Mouse (Mus musculus) neural tube, embryonic 11.5 days (tissue): ENCODE measurements at regions not wholly inside any gene's neighbourhood (a gene's known extent, or its start where the extent isn't known, plus 50 kb on each side); places are given as distances from the start of the nearest gene placed in this dataset.

Experiments used
- ATAC-seq: fragments of 200-750 bp; cut with Nextera tagmentation; 2 replicates; pipeline ENCODE4 v1.8.0; 2017; ENCODE audit warnings: moderate number of reproducible peaks, mild to moderate bottlenecking, moderate TSS enrichment, moderate library complexity; ENCODE audit not compliant: insufficient read depth, low FRiP score, low TSS enrichment
- DNase-seq: peaks from one replicate; pipeline ENCODE4 v3.0.0-alpha.2; 2015; ENCODE audit warnings: low spot score
- H3K27ac ChIP-seq: fragments of 300-500 bp; sonication (generic); 2 replicates; pipeline ENCODE4 v1.5.1; 2014; ENCODE audit warnings: low read depth, mild to moderate bottlenecking, low read length
- H3K27me3 ChIP-seq: fragments of 300-500 bp; sonication (generic); 2 replicates; pipeline ENCODE4 v1.6.1; 2014; ENCODE audit warnings: mild to moderate bottlenecking, low read length, mixed read lengths; ENCODE audit not compliant: control insufficient read depth, insufficient read depth
- H3K36me3 ChIP-seq: fragments of 300-500 bp; sonication (generic); 2 replicates; pipeline ENCODE4 v1.6.1; 2014; ENCODE audit warnings: mild to moderate bottlenecking, low read length, moderate library complexity, mixed read lengths; ENCODE audit not compliant: control insufficient read depth, insufficient read depth
- H3K4me1 ChIP-seq: fragments of 300-500 bp; sonication (generic); 2 replicates; pipeline ENCODE4 v1.6.1; 2014; ENCODE audit warnings: low read length, mixed read lengths; ENCODE audit not compliant: control insufficient read depth, insufficient read depth
- H3K4me2 ChIP-seq: fragments of 300-500 bp; sonication (generic); 2 replicates; pipeline ENCODE4 v1.6.1; 2014; ENCODE audit warnings: low read depth, mild to moderate bottlenecking, moderate library complexity
- H3K4me3 ChIP-seq: fragments of 300-500 bp; sonication (generic); 2 replicates; pipeline ENCODE4 v1.5.1; 2014; ENCODE audit warnings: low read depth, low read length
- H3K9ac ChIP-seq: fragments of 300-500 bp; sonication (generic); 2 replicates; pipeline ENCODE4 v1.6.1; 2014; ENCODE audit warnings: mild to moderate bottlenecking, low read length
- H3K9me3 ChIP-seq: fragments of 300-500 bp; sonication (generic); 2 replicates; pipeline ENCODE4 v1.6.1; 2016; ENCODE audit warnings: low read length; ENCODE audit not compliant: control insufficient read depth
- WGBS: fragments of 180-500 bp; shearing (Covaris S2); extraction: QIAGEN DNeasy Blood & Tissue Kit; methylation state at CpG from one replicate; pipeline ENCODE4 v1.1.7; 2014; 5-methylcytosine and 5-hydroxymethylcytosine counted together

DNA sequence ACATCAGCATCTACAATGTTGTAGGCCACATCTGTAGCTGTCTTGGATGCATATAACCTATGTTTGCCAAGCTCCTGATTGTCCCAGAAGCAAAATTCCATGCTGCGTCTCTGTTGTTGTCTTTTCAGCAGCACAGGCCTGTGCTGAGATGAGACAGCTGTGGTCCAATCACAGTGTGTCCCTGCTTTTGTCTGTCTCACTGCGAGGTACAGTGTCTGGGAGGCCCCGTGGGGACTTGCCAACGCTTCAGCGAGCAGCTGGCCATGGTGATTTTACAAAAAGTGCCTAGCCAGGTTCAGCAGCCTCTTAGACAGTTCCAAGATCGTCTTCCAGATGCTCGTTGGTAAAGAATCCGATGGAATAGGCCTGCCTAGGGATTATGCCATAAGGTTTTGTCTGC lies 114.6 kb upstream of the Mkln1 start:
- H3K9me3 ChIP-seq = no peaks in the 10 kb centered on the region
- H3K27me3 ChIP-seq = no peaks in the 10 kb centered on the region
- no peak overlapping the region for H3K9ac ChIP-seq
- ATAC-seq (no peak), DNase-seq (no peak)
- WGBS = 65% methylated on average over 8 of the region's 8 CpGs
- H3K36me3 ChIP-seq = no peaks in the 10 kb centered on the region
- H3K27ac ChIP-seq = no peak overlapping the region
- H3K4me2 ChIP-seq = no peak overlapping the region
- no peaks in the 10 kb centered on the region for H3K4me1 ChIP-seq
- no peak overlapping the region for H3K4me3 ChIP-seq

DNA sequence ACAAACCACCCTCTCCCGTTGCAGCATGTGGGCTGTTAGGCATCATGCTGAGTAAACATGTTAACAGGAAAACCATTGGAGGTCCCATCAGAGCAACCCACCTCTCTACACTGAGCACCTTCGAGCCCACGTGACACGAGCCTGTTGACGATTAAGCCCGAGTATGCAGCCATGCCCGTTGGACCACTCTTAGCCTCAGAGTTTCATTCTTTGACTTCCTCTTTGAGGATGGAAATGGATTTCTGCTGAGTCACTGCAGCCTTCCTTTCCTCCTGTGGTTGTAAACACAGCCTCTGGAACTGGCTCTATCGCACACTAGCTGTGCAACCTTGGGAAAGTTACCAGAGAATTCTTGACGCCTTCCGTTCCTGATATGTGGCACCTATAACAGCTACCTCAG lies 114.1 kb upstream of the Mkln1 start:
- DNase-seq (no peak), ATAC-seq (no peak)
- Histone ChIP-seq H3K27ac (no peak overlapping the region), H3K27me3 (no peaks in the 10 kb centered on the region), H3K9ac (no peak overlapping the region), H3K36me3 (no peaks in the 10 kb centered on the region), H3K9me3 (no peaks in the 10 kb centered on the region), H3K4me3 (no peak overlapping the region), H3K4me2 (no peak overlapping the region), H3K4me1 (no peaks in the 10 kb centered on the region)
- WGBS = 91% methylated on average over 10 of the region's 10 CpGs

DNA sequence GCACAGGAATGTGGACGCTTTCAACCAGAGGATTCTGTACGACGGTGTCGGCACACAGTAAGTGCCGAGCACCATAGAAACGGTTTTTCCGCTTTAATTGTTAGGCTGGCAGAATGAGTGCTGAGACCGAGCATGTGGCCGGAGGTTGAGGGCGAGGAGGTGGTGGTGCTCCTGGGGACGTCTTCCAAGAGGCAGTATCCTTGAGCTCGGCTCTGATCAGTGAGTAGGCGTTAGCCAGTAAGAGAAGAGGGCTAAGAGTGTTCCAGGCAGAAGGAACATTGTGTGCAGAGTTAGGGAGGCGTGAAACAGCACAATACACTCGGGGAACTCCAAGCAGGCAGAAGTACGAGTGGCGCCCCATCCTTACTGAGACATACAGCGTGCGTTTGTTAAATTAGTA lies 113.5 kb upstream of the Mkln1 start:
- H3K36me3 ChIP-seq = no peaks in the 10 kb centered on the region
- WGBS = 90% methylated on average over 19 of the region's 19 CpGs
- H3K9me3 ChIP-seq = no peaks in the 10 kb centered on the region
- H3K27ac ChIP-seq = no peak overlapping the region
- DNase-seq (no peak), ATAC-seq (no peak)
- no peaks in the 10 kb centered on the region for H3K4me1 ChIP-seq
- no peak overlapping the region for H3K4me3 ChIP-seq
- no peaks in the 10 kb centered on the region for H3K27me3 ChIP-seq
- no peak overlapping the region for H3K4me2 ChIP-seq
- H3K9ac ChIP-seq = no peak overlapping the region

DNA sequence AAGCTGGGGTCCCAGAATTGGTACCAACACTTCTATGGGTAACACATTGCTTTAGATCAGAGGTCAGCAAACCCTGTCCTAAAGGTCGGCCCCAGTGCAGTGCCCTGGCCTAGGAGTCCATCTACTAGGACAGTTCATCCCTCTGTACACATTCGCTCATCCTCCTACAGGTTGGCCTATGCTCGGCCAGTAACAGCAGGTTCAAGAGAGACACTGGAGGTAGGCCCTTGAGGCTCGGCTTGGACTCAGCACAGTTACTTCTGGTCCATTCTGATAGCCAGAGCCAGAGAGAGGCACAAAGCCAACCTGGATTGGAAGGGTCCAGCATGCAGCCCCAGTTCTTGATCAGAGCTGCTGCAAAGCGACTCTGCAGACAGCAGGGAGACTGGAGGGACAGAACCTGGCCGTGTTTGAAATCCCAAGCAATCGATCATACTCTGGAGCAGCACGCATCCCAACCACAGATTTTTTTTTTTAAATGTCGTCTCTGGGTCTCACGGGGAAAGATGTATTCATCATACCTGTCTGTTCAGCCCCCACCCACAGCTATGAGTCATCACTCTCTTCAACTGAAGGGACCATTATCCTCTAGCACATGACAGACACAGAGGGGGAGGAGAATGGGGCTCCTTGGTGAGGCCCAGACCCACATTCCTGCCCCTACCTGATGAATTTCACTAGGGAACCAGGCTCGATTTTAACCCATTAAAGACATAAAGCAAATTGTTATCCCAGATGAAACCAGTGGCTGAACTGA lies 112.4 kb upstream of the Mkln1 start:
- no peaks in the 10 kb centered on the region for H3K36me3 ChIP-seq
- DNase-seq (no peak), ATAC-seq (no peak)
- H3K27ac ChIP-seq = no peak overlapping the region
- no peaks in the 10 kb centered on the region for H3K4me1 ChIP-seq
- 90% methylated on average over 11 of the region's 11 CpGs for WGBS
- H3K27me3 ChIP-seq = no peaks in the 10 kb centered on the region
- no peak overlapping the region for H3K4me3 ChIP-seq
- H3K9ac ChIP-seq = no peak overlapping the region
- H3K4me2 ChIP-seq = no peak overlapping the region
- H3K9me3 ChIP-seq = no peaks in the 10 kb centered on the region

DNA sequence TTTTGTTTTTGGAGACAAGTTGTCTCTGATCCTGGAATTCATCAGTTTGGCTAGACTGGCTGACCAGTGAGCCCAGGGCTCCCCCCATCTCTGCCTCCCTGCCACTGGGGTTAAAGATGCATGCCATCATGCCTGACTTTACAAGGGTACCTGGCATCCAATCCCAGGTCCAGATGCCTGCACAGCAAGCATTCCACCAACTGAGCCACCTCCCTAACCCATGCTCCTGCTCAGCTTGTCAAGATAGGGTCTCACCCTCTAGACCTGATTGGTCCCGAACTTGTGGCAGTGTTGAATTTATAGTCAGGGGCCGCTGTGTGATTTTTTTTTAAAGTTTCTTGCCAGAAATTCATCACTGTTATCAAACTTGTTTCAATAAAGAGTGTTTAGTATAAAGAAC lies 111.4 kb upstream of the Mkln1 start:
- Histone ChIP-seq H3K4me1 (no peaks in the 10 kb centered on the region), H3K4me3 (no peak overlapping the region), H3K9ac (no peak overlapping the region), H3K4me2 (no peak overlapping the region), H3K27me3 (no peaks in the 10 kb centered on the region), H3K27ac (no peak overlapping the region), H3K9me3 (no peaks in the 10 kb centered on the region), H3K36me3 (no peaks in the 10 kb centered on the region)
- DNase-seq = no peak
- no peak for ATAC-seq
- WGBS = 86% methylated on average over 2 of the region's 2 CpGs

DNA sequence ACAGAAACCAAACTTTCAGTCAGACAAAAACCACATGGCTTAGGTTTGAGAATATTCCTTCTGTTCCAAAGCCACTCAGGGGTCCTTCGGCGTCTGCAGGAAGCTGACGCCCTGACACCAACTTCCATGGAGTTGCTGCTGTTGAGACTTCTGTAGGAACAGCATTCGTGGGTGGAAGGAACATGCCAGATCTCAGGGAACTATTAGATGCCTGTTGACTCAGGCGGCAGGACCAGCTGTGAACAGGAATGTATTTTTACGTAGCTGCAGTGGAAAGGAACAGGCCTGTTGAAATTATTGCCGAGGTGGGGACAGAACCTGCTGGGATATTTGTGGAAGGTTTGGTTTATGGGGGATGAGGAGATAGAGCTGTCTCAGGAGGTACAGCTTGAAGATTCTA lies 110.8 kb upstream of the Mkln1 start:
- H3K36me3 ChIP-seq = no peaks in the 10 kb centered on the region
- no peaks in the 10 kb centered on the region for H3K9me3 ChIP-seq
- no peaks in the 10 kb centered on the region for H3K4me1 ChIP-seq
- no peak for DNase-seq
- WGBS = 61% methylated on average over 7 of the region's 7 CpGs
- H3K9ac ChIP-seq = no peak overlapping the region
- no peak overlapping the region for H3K4me2 ChIP-seq
- ATAC-seq = no peak
- H3K4me3 ChIP-seq = no peak overlapping the region
- H3K27ac ChIP-seq = no peak overlapping the region
- H3K27me3 ChIP-seq = no peaks in the 10 kb centered on the region

DNA sequence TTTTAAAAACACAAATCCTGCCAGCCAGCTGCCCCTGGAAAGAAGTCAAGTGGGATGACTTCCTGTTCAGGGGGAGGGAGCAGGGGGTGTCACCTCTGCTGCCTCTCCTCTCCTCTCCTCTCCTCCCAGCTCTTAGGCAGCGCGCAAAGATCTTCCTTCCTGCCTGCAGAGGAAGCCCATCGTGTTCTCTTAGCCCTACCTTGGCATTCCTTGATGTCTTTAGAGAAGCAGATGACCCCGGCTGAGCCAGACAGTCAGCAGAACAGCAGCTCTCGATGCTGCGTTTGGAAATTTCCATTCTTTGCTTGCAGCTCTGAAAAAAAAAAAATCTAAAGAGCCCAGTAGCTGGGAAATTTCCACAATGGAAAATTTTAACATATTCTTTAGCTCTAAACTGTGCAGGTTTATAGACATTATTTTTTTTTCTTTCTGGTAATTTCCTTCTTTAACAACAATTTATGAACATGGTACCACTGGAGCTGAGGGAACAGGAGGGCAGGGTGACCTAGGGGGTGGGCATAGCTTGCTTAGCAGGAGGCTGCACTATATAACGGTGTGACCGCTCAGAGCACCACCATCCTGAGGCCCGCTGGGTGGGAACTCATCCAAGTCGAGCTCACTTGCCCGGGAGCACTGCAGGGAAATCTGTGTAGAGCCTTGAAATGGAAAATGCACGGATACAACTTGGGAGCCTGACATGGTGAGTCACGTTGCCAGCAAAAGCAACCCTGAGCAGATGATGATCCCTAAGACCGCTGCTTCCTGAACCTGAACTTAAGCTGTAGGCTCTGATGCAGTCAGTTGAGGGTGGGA lies 109.9 kb upstream of the Mkln1 start:
- no peaks in the 10 kb centered on the region for H3K9me3 ChIP-seq
- 55% methylated on average over 14 of the region's 14 CpGs for WGBS
- no peak overlapping the region for H3K4me2 ChIP-seq
- H3K27ac ChIP-seq = no peak overlapping the region
- DNase-seq (no peak), ATAC-seq (no peak)
- H3K4me3 ChIP-seq = no peak overlapping the region
- no peak overlapping the region for H3K9ac ChIP-seq
- no peaks in the 10 kb centered on the region for H3K36me3 ChIP-seq
- no peaks in the 10 kb centered on the region for H3K4me1 ChIP-seq
- H3K27me3 ChIP-seq = no peaks in the 10 kb centered on the region

DNA sequence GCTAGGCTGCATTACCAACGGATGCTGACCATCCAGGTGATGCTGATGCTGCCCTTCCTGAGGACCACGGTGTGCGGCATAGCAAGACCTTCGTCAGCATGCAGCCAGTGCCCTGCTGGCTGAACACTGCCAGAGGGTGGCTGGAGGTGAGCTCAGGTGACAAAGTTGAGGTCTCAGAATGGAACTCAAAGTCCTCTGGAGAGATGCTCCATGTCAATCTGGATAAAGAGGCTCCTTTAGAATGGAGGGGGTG lies 109.4 kb upstream of the Mkln1 start:
- no peak overlapping the region for H3K27ac ChIP-seq
- no peak overlapping the region for H3K4me3 ChIP-seq
- no peaks in the 10 kb centered on the region for H3K9me3 ChIP-seq
- no peaks in the 10 kb centered on the region for H3K27me3 ChIP-seq
- DNase-seq (no peak), ATAC-seq (no peak)
- 87% methylated on average over 4 of the region's 4 CpGs for WGBS
- H3K9ac ChIP-seq = no peak overlapping the region
- no peaks in the 10 kb centered on the region for H3K4me1 ChIP-seq
- H3K36me3 ChIP-seq = no peaks in the 10 kb centered on the region
- H3K4me2 ChIP-seq = no peak overlapping the region

DNA sequence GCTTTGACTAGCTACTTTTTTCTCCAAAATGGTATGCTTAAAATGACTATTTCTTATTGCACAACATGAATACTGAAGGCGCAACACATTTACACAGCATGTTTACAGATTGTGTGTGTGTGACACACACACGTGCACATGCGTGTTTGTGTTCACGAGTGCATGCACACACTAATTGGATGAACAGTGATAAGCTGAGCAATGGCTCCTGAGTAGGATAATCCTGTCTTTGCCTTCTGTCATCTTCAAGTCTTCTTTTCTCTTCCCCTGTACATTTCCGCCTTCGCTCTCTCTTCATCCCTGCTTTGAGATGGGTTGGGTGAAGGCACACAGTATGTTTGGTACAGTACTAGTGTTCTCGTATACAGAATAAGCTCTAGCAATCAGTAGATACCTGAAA lies 106.5 kb upstream of the Mkln1 start:
- H3K4me2 ChIP-seq = no peak overlapping the region
- H3K4me1 ChIP-seq = no peaks in the 10 kb centered on the region
- ATAC-seq (no peak), DNase-seq (no peak)
- WGBS = 91% methylated on average over 7 of the region's 7 CpGs
- no peak overlapping the region for H3K4me3 ChIP-seq
- no peaks in the 10 kb centered on the region for H3K27me3 ChIP-seq
- no peak overlapping the region for H3K27ac ChIP-seq
- H3K36me3 ChIP-seq = no peaks in the 10 kb centered on the region
- no peak overlapping the region for H3K9ac ChIP-seq
- no peaks in the 10 kb centered on the region for H3K9me3 ChIP-seq
